ENCODE assay signal across 13 mouse cellular contexts in the genomic region with DNA sequence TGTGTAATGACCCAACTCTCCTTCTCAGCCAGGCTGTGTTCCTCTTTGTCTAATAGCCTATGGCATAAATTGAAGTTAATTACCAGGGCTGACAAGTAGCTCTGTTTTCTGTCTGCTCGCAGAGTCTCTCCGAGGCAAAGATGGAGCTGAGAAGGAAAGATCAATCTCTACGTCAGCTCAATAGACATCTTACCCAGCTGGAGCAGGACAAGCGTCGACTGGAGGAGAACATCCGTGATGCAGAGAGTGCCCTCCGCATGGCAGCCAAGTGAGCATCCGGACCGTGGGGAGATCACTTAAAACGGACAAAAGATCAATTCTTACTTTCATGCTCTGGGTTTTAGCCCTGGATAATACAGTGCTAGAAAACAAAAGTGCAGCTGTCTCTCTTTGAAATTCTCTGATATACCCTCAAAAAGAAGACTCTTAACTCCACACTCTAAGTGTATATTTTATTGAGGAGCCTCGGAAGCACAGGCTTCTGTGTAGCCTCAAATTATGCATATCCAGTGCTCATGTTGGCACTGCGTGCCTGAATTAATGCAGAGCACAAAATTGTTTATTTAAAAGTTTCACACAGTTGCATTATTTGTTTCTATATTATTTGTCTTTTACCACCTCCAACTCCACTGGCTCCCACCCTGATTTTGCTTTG.
DNase-seq lines count a peak whose midpoint lies in the region; ATAC-seq and TF ChIP-seq lines count a peak whose summit lies in the region.
"Had no signal": no experiment of that assay in that cellular context is flagged by ENCODE, and none has a peak within 500 bp of the region (broad histone marks: within the 10 kb centered on the region; RNA-seq: fewer than 3 reads in every experiment).

No protein-coding gene starts in this region.

- no peak for TF ChIP-seq POLR2A in kidney, adult 2 months (IDR thresholded peaks at IDR 0.05; ENCODE audit: low read depth, low read length)

- no peak for TF ChIP-seq CTCF in kidney, adult 2 months (conservative IDR thresholded peaks at IDR 0.05; ENCODE audit: insufficient read depth, insufficient read length, low read depth, low read length)

- H3K4me2 ChIP-seq in kidney, embryonic 15.5 days: peak overlapping the region; percentile 28; the same call in 1 of the 2 replicates
- H3K4me2 ChIP-seq in hindbrain, embryonic 16.5 days (ENCODE audit: low read length): peak overlapping the region; percentile 51
- peak overlapping the region; percentile 44 for H3K4me2 ChIP-seq in neural tube, embryonic 12.5 days (replicated peaks)
- H3K4me2 ChIP-seq: heart, embryonic 15.5 days had no signal

- no peak for ATAC-seq in kidney, embryonic 15.5 days (replicated peaks; ENCODE audit: low FRiP score)
- peak; percentile 75 for ATAC-seq in hindbrain, embryonic 16.5 days
- peak; percentile 84 for ATAC-seq in neural tube, embryonic 12.5 days (ENCODE audit: low FRiP score, low read depth)

- H3K9ac ChIP-seq in kidney, embryonic 15.5 days: no peak overlapping the region
- H3K9ac ChIP-seq in hindbrain, embryonic 16.5 days (ENCODE audit: low read depth, low read length): peak overlapping the region; percentile 22; the same call in 1 of the 2 replicates
- H3K9ac ChIP-seq in neural tube, embryonic 12.5 days: no peak overlapping the region
- H3K9ac ChIP-seq: heart, embryonic 15.5 days had no signal

- H3K4me3 ChIP-seq in kidney, embryonic 15.5 days (replicated peaks): no peak overlapping the region
- no peak overlapping the region for H3K4me3 ChIP-seq in kidney, adult 2 months (ENCODE audit: insufficient read depth, low read depth, low read length)
- no peak overlapping the region for H3K4me3 ChIP-seq in embryonic facial prominence, embryonic 10.5 days
- no peak overlapping the region for H3K4me3 ChIP-seq in hindbrain, embryonic 16.5 days (ENCODE audit: low read length)
- no peak overlapping the region for H3K4me3 ChIP-seq in neural tube, embryonic 12.5 days
- H3K4me3 ChIP-seq: heart, embryonic 15.5 days had no signal

- WGBS in kidney, embryonic 15.5 days: 38% methylated on average over 12 of the region's 12 CpGs
- 49% methylated on average over 12 of the region's 12 CpGs for WGBS in kidney, adult 2 months
- 46% methylated on average over 12 of the region's 12 CpGs for WGBS in embryonic facial prominence, embryonic 10.5 days
- WGBS in hindbrain, embryonic 16.5 days: 25% methylated on average over 12 of the region's 12 CpGs
- WGBS in neural tube, embryonic 12.5 days: 30% methylated on average over 12 of the region's 12 CpGs

- DNase-seq in kidney, adult 2 months: no peak
- DNase-seq in embryonic facial prominence, embryonic 10.5 days (ENCODE audit: low spot score): peak; percentile 21
- no peak for DNase-seq in adrenal gland, postnatal 4 days (ENCODE audit: low spot score in 2 of 2)
- DNase-seq in frontal cortex, postnatal 25 days (ENCODE audit: low spot score in 2 of 2): no peak
- no peak for DNase-seq in cerebellum, adult 11 months
- DNase-seq: cerebellum, adult 18-20 months; gastrocnemius, postnatal 14 days; kidney, adult 8-10 months; thymus, adult 2 months had no signal

- no peaks in the 10 kb centered on the region for H3K36me3 ChIP-seq in kidney, embryonic 15.5 days
- H3K36me3 ChIP-seq in kidney, adult 2 months (ENCODE audit: control insufficient read depth, insufficient read depth, low read length): no peaks in the 10 kb centered on the region
- no peaks in the 10 kb centered on the region for H3K36me3 ChIP-seq in embryonic facial prominence, embryonic 10.5 days (replicated peaks)
- no peaks in the 10 kb centered on the region for H3K36me3 ChIP-seq in hindbrain, embryonic 16.5 days (ENCODE audit: control insufficient read depth, insufficient read depth, low read length)
- H3K36me3 ChIP-seq in neural tube, embryonic 12.5 days: no peaks in the 10 kb centered on the region
- H3K36me3 ChIP-seq: heart, embryonic 15.5 days had no signal

- H3K4me1 ChIP-seq in kidney, embryonic 15.5 days: peaks cover 3% of the 10 kb centered on the region; the same call in 1 of the 2 replicates
- no peaks in the 10 kb centered on the region for H3K4me1 ChIP-seq in kidney, adult 2 months (ENCODE audit: control insufficient read depth, insufficient read depth, low read length)
- peaks cover 9% of the 10 kb centered on the region for H3K4me1 ChIP-seq in embryonic facial prominence, embryonic 10.5 days
- no peaks in the 10 kb centered on the region for H3K4me1 ChIP-seq in hindbrain, embryonic 16.5 days (ENCODE audit: control insufficient read depth, insufficient read depth, low read depth, low read length)
- H3K4me1 ChIP-seq in neural tube, embryonic 12.5 days: no peaks in the 10 kb centered on the region
- H3K4me1 ChIP-seq: heart, embryonic 15.5 days had no signal

- H3K9me3 ChIP-seq in kidney, embryonic 15.5 days (replicated peaks): no peaks in the 10 kb centered on the region
- no peaks in the 10 kb centered on the region for H3K9me3 ChIP-seq in embryonic facial prominence, embryonic 10.5 days
- H3K9me3 ChIP-seq in hindbrain, embryonic 16.5 days (ENCODE audit: control insufficient read depth, low read length): no peaks in the 10 kb centered on the region
- no peaks in the 10 kb centered on the region for H3K9me3 ChIP-seq in neural tube, embryonic 12.5 days
- H3K9me3 ChIP-seq: heart, embryonic 15.5 days had no signal

- H3K27ac ChIP-seq in kidney, embryonic 15.5 days: no peak overlapping the region
- H3K27ac ChIP-seq in kidney, adult 2 months (ENCODE audit: insufficient read depth, low read depth, low read length): no peak overlapping the region
- no peak overlapping the region; the same call in 1 of the 2 replicates for H3K27ac ChIP-seq in embryonic facial prominence, embryonic 10.5 days (replicated peaks)
- H3K27ac ChIP-seq in hindbrain, embryonic 16.5 days (ENCODE audit: low read depth, low read length): no peak overlapping the region
- no peak overlapping the region for H3K27ac ChIP-seq in neural tube, embryonic 12.5 days
- H3K27ac ChIP-seq: heart, embryonic 15.5 days had no signal

- no peaks in the 10 kb centered on the region for H3K27me3 ChIP-seq in kidney, embryonic 15.5 days
- H3K27me3 ChIP-seq in kidney, adult 2 months (replicated peaks; ENCODE audit: control insufficient read depth, insufficient read depth, low read length): no peaks in the 10 kb centered on the region
- H3K27me3 ChIP-seq in embryonic facial prominence, embryonic 10.5 days (replicated peaks; ENCODE audit: low read depth, poor library complexity, severe bottlenecking): no peaks in the 10 kb centered on the region
- H3K27me3 ChIP-seq in hindbrain, embryonic 16.5 days (replicated peaks; ENCODE audit: control insufficient read depth, insufficient read depth, low read length): no peaks in the 10 kb centered on the region
- no peaks in the 10 kb centered on the region for H3K27me3 ChIP-seq in neural tube, embryonic 12.5 days (replicated peaks)
- H3K27me3 ChIP-seq: heart, embryonic 15.5 days had no signal
